Mouse (Mus musculus) layer of hippocampus, postnatal 14 days (tissue): ENCODE results near the gene 4930524N10Rik. TPM values are rescaled to one million over a fixed set of nuclear protein-coding genes. Genes with fewer than 3 reads are reported as not detected.

Experiments used
- DNase-seq, 2 experiments: peaks; one replicate each; pipeline ENCODE4 v3.0.0; 2021 to 2022; ENCODE audit warnings: low spot score in 2 of 2, mixed read lengths in 1 of 2
- long read RNA-seq, 2 experiments: library from polyadenylated mRNA; stranded (forward); transcript quantifications; one replicate each; pipeline ENCODE4 v2.0.0; 2021
- total RNA-seq, 2 experiments: library from RNA; stranded (reverse); gene quantifications; 2 replicates each; pipeline ENCODE4 v1.2.3; 2021

4930524N10Rik gene
- total RNA-seq = not detected
- long read RNA-seq, experiment 1 = 0 reads
- long read RNA-seq, experiment 2 = 0 reads

DNA sequence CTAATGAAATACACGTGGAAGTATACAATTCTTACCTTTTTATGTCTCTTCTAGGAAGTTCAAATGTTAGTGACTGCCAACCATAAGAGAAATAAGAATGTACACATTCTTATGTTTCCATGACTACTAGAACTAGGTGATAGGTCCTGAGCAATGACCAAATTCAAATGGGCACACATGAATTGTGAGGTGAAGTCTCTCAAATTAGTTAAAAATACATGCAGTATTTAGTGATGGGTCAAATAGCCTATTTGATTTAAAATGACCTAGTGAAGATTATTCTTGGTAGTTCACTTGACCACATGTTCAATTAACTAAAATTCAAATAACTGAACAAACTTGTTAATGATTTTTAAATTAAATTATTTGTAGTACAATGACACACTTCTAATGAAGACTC, at the start of gene 4930524N10Rik:
TSS of gene 4930524N10Rik (minus strand) at position 101 of the 400 bp plus-strand sequence.
- DNase-seq = no peak

DNA sequence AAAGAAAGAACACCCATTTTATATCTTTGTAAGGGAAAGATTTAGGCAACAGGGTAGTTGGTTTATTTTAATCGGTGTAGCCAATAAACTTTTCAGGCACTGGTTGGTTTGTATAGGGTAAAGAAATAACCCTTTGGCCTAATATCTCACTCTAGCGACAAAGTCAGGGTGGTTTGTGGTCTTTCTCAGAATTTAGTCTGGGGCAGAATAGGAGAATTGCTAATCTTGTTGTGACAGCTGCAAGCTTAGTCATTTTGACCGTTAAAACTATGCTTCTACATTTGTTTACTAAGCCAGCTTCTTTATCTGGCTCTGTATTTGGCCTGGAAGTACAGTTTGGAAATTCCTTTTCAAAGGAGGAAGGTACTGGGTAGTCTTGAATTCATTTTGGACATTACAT, 6.8 kb upstream of the 4930524N10Rik start:
- no peak for DNase-seq

DNA sequence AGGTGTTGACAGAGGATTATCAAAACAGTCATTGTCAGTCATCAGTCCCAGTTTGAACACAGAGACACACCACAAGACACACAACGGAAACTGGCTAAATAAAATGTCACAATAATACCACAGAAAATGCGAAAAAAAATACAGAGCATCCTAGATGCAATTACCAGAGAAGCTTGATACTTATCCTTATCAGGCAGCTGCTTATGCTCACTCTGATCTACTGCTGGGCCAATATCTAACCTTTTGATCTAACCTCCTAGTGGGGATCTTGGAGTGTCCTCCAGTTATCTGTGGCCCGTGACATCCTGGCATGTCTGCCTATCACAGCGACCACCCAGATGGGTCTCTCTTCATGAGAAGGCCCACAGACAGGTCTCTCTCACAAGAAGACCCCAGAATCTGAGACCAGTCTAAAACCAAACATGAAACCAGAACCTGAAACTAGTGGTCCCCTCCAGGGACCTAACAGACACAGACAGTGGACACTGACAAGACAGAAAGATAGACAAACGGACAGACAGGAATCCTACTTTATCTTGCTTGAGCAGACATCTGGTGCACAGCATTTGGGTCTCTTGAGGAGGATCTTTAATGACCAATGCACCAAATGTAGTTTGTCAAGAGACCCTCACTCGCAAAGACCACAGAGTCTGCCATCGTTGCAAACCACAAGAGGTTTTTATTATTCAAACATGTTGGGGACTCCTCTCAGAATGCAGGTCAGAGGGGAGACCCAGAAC, 6.3 kb upstream of the 4930524N10Rik start:
- no peak for DNase-seq

DNA sequence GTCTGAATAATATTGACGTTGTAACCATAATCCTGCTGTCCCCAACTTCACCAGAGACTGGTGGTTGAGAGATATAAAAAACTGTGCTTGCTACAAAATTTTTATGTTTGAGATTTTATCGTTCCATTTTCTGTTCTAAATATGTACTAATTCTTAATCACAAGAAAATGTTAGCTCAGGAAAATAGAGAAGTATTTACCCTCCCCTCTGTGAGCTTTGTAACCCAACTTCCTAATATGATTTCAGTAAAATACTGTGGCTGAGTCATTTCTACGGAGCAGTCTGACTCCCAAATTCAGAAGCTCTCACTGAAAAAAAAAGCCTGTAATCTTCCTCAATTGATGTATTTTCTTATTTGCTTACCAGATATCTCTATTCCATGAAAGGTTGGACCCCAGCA, 4.7 kb upstream of the 4930524N10Rik start:
- no peak for DNase-seq

Other genes with a start within 250 kb of the 4930524N10Rik start
- gene Gm15140, start 222.7 kb downstream of the 4930524N10Rik start, total RNA-seq = not detected
- gene Samt4, start 138.6 kb upstream of the 4930524N10Rik start, total RNA-seq = not detected
- not detected for gene Samt2, start 236.0 kb upstream of the 4930524N10Rik start, total RNA-seq